Mouse (Mus musculus): ENCODE results near the gene Lrriq3. TPM values are rescaled to one million over a fixed set of nuclear protein-coding genes. Genes with fewer than 3 reads are reported as not detected.

Gene Lrriq3
- total RNA-seq, 2 experiments from 2014 or later, result 0.31 to 0.36 TPM

GRCm38 (mm10) chr3:155141047-155141446 lies 47.8 kb downstream of the Lrriq3 start:
- DNase-seq, result no peak
- H3K27ac ChIP-seq, result no peak overlapping the region
- intact Hi-C loops (cut with DNase I), result no loop called here
- TF ChIP-seq CTCF (IDR thresholded peaks at IDR 0.05), result no peak
- no peak overlapping the region for H3K4me3 ChIP-seq

- intact Hi-C loops (cut with DNase I), result no loop called here
- no peak for TF ChIP-seq CTCF (IDR thresholded peaks at IDR 0.05)
- Histone ChIP-seq H3K4me3 (no peak overlapping the region), H3K27ac (no peak overlapping the region)
- no peak for DNase-seq
These were observed 51.1 kb downstream of the Lrriq3 start for GRCm38 (mm10) chr3:155144368-155144767.

- no peak for TF ChIP-seq CTCF (IDR thresholded peaks at IDR 0.05)
- no peak overlapping the region for H3K4me3 ChIP-seq
- DNase-seq, result no peak
- intact Hi-C loops (cut with DNase I), result no loop called here
- H3K27ac ChIP-seq, result no peak overlapping the region
These were observed 68.6 kb downstream of the Lrriq3 start for GRCm38 (mm10) chr3:155161842-155162241.

- DNase-seq, result no peak
- TF ChIP-seq CTCF (IDR thresholded peaks at IDR 0.05), result no peak
- Histone ChIP-seq H3K4me3 (no peak overlapping the region), H3K27ac (no peak overlapping the region)
- intact Hi-C loops (cut with DNase I), result no loop called here
These were observed 87.2 kb downstream of the Lrriq3 start for GRCm38 (mm10) chr3:155180303-155180902.

GRCm38 (mm10) chr3:155186456-155186855 lies 93.2 kb downstream of the Lrriq3 start:
- DNase-seq, result no peak
- TF ChIP-seq CTCF (IDR thresholded peaks at IDR 0.05), result no peak
- intact Hi-C loops (cut with DNase I), result no loop called here
- Histone ChIP-seq H3K27ac (no peak overlapping the region), H3K4me3 (no peak overlapping the region)

- TF ChIP-seq CTCF (IDR thresholded peaks at IDR 0.05), result no peak
- no peak for DNase-seq
- Histone ChIP-seq H3K27ac (no peak overlapping the region), H3K4me3 (no peak overlapping the region)
- intact Hi-C loops (cut with DNase I), result no loop called here
These were observed 95.6 kb downstream of the Lrriq3 start for GRCm38 (mm10) chr3:155188857-155189256.

- no peak for DNase-seq
- no peak overlapping the region for H3K4me3 ChIP-seq
- no peak; the same call in 1 of the 2 replicates for TF ChIP-seq CTCF (IDR thresholded peaks at IDR 0.05)
- intact Hi-C loops (cut with DNase I), result no loop called here
- no peak overlapping the region for H3K27ac ChIP-seq
These were observed 141.7 kb downstream of the Lrriq3 start for GRCm38 (mm10) chr3:155234919-155235318.

- intact Hi-C loops (cut with DNase I), result no loop called here
- no peak for TF ChIP-seq CTCF (IDR thresholded peaks at IDR 0.05)
- H3K27ac ChIP-seq, result no peak overlapping the region
- DNase-seq, result no peak
- no peak overlapping the region for H3K4me3 ChIP-seq
These were observed 142.3 kb downstream of the Lrriq3 start for GRCm38 (mm10) chr3:155235502-155235901.

Other genes starting within 250 kb of the Lrriq3 start
- gene Tnni3k, start 38.0 kb upstream of the Lrriq3 start, total RNA-seq (2021), result not detected
- gene Fpgt, start within 50 bp of the Lrriq3 start, total RNA-seq (2021), result 1 to 10 TPM; 8.2 to 9.1 TPM